Mouse (Mus musculus) right cerebral cortex, postnatal 4 days (tissue): ENCODE results near the gene Mlip.
"Not testable (repeated sequence)": the region's sequence is repeated elsewhere in the genome, so short reads cannot be mapped to it uniquely, and the experiment has no call there.

Experiments used
- DNase-seq: peaks from one replicate; pipeline ENCODE4 v3.0.0-alpha.2; 2022

The Mlip gene

DNA sequence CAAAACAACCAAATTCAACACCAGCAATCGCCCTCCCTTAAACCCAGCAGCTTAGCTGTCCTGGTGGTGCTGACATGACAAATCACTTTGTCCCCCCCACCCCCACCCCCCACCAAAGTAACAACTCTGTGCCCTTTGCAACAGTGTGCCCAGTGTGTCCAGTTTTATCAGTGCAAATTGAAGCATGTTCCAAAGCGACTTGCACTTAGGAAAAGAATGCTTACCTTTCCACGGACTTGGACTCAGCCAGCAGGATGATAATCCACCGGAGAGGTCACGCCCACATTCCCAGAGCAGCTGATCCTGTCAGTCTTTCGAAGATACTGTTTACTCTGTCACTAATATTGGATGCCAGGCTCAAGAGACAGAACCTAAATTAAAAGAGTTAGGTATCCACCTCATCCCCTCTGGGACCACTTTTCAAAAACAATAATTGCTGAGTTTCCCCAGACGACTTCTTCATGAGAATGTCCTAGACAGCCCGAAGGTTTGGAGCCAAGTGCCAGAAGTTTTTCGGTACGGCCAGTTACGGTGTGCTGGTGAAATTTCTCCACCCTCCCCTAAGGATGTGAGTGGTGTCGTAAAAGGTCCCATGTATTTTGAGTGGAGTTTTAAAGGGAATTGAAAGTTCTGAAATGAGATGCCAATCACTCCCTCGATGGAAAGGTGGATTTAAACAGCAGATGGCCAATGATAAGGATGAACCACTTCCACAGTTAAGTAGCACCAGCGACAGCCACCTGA lies at the start of gene Mlip:
Gene Mlip (minus strand): TSS at position 538 of the 744 bp plus-strand sequence.
- DNase-seq: no peak

GRCm38 (mm10) chr9:77399801-77400200 lies 47.0 kb upstream of the Mlip start:
- DNase-seq: no peak

DNA sequence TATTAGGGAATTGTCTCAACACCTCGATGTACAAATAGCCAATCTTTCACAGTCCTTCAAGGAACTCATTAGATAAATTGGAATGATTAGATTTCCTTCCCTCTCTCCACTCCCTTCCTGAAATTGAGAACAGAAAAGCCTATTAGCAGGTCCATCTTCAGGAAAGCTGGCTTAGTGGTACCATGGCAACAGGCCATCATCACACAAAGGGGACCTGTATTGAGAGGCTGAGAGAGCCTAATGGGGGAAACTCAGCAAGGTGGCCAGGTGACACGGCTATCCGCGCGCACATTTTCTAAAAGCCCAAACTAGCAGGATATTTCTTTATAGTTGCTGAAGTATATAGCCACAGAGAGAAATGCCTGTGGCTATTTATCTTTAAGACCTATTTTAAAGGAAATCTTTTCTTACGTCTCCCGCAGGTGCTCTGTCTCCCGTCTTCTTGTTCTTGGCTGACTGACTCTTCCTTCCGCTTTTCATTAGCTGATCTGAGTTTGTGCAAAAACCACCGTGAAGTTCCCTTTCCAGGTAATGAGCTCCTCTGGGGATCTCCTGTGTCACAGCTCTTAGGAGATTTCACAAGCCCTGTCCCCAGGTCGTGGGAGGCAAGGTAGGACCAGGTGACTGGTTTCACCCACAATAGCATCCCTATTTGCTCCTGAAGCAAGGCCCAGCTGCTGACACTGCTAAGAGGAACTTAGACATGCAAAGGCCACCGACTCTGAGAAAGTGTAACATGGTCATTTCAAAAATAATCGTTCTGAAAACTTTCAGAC lies 46.3 kb upstream of the Mlip start:
- no peak for DNase-seq

DNA sequence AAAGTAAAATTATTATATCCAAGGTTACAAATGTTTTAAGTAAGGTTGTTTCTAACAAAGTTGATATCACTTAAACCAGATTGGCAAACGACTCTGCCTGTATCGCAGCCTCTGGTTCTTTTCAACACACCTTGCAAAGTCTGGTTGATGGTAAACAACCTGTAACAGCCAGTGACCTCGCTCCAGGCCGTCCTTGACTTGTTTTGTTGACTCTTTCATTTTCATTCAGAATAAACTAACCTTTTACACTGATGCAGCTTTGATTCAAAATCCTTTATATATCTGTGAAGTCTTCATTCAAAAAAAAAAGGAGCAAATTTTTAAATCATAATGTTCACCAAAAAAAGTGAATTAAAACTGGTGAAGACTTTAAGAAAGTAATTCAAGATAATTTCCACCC lies 44.3 kb upstream of the Mlip start:
- DNase-seq: no peak

DNA sequence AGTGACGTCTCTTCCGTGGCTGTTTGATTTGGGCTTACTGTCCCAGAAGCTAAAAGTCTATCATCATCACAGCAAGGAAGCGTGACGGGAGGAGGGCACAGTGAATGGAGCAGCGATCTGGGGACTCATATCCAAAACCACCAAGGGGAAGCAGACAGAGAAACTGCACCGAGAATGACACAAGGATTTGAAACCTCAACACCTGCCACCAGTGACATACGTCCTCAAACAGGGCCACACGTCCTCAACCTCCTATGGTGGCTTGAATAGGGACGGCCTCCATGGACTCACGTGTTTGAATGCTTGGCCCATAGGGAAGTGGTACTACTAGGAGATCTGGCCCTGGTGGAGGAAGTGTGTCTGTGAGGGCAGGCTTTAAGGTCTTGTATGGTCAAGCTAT lies 38.5 kb upstream of the Mlip start:
- DNase-seq: no peak

DNA sequence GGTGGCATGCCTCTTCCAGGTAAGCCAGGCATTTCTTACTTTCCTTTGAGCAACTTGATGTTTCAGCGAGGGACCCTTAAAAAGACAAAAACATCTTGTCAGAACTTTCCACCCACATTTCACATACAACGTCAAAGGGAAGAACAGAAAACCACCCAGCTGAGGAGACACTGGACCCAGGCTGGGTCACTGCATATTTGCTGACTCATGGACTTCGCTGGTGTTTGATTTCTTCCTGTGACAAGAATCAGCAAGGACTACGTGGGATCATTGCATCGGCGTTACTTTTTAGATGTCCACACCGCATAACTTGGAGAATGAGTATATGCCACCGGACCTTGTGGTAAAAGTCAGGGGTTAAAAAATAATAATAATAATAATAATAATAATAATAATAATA lies 36.2 kb upstream of the Mlip start:
- DNase-seq: no peak

DNA sequence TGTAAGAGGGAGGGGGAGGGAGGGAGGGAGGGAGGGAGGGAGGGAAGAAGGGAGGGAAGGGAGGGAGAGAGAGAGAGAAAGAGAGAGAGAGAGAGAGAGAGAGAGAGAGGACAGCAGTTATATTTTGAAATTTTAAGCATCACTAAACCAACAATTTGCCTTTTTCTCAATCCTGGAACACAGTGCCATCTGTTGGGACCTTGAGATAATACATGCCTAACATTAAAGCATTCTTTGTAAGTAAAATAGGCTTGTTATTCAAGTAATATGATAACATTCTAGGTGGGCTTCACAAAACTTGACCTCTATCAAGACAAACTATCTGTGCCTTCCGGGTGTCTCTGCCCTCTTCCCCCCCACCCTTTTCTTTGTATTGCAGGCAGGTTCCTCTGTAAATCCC lies 34.0 kb upstream of the Mlip start:
- no peak for DNase-seq

DNA sequence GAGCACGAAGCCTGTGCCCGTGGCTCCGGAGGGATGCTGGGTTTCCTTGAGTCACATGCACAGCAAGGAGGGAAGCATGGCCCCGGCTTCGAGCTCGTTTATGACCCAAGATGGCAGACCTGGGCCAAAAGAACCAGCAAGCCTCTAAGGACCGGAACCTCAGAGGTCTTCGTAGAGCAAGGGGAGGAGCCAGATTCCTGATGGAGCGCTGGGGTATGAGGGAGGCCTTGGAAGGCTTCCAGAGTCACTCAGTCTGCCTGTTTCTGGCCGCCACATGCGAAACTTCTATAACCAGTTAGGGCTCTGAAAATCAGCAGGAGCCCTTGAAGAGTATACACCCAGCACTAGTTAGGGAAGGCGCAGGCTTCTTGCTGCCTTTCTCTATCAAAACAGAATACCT lies 32.8 kb upstream of the Mlip start:
- DNase-seq: no peak

DNA sequence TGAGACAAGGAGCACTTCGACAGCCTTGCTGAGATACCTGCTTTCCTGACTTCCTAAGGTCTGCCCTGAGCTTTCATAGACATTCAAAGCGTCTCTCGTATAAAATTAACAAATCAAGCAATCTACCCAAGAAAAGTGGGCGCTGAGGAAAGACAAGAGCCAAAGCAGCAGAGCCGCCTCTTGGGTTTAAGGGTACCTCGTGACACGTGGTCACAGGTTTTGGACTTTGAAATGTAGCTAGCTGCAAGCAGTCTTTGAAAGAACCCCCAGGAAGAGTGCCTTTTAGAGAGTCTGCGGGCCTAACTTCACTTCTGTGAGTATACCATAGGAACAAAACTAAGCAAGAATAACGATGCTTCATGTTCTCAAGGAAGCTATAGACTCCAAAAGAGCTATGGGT lies 31.9 kb upstream of the Mlip start:
- DNase-seq: no peak

DNA sequence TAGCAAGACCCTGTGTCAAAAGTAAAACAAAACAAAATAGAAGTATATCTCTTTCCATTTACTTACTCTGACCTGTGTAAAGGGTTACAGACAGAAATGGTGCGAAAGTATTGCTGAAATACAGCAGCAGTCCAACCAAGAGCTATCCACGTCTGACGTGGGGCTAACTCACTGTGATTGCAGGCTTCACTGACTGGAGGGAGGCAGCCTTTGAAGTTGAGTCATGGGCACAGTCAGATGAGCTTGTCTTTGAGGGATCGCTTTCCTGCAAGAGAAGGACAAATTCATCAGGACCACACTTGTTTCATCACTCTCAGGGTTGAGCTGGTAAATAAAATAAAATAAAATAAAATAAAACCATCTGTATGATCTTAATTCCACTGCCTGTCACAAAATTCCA lies 31.2 kb upstream of the Mlip start:
- DNase-seq: no peak

GRCm38 (mm10) chr9:77382514-77382913 lies 29.7 kb upstream of the Mlip start:
- no peak for DNase-seq

GRCm38 (mm10) chr9:77381565-77381964 lies 28.8 kb upstream of the Mlip start:
- peak; percentile 78 for DNase-seq

- peak; percentile 95 for DNase-seq
Measured at GRCm38 (mm10) chr9:77379625-77380024, 26.9 kb upstream of the Mlip start.

DNA sequence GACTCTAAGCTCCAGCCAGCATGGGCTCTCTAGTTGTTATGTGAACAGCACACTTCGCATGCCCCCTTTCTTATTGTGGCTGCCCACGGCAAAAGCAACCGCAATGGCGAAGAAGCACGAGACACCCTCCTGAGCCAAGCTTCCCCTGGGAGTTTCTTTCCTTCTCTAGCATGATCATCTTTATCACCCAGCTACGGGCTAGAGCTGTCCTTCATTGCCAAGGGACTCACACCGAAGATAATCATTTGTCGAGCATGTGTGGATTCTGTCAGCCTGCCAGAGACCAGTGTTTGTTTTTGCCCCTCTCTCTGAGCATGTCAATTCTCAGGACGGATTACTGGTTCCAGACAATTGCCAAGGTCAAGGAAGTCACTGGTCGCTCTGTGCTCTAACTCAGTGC lies 24.9 kb upstream of the Mlip start:
- no peak for DNase-seq

DNA sequence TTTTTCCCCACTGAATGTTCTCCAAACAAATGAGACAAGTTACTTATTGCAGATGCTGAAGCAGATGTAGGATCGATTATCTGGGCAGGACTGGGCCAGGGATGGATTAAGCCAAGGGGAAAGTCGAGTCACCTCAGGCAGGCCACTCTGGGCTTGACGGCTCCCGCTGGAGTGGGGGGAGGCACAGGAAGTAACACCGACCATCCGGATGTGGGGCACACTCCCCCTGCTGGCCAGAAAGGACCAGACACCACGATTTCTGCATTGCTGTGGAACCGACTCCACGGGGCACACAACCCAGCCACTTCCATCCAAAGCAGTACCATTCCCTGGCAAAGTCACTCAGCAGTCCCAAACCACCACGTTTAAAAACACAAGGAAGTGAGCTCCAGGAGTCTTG lies 24.3 kb upstream of the Mlip start:
- peak; percentile 53 for DNase-seq

DNA sequence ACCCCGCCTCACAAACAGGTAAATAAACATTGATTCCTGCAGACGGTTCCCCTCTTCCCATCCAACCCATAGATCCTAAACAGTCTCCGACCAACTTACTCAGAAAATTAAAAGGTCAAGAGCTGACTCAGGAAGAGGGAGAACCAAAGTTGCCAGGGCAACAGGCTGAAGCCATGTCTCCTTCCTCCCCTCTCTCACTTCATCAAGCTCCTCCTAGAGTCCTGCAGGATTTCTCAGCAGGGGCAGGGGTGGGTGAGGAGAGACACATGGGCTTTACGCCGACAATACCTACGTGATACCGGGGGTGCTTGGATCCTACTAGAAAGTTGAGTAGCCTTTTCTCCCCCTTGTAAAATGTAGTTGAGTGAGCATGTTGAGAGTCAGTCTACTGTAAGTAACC lies 23.8 kb upstream of the Mlip start:
- no peak for DNase-seq

DNA sequence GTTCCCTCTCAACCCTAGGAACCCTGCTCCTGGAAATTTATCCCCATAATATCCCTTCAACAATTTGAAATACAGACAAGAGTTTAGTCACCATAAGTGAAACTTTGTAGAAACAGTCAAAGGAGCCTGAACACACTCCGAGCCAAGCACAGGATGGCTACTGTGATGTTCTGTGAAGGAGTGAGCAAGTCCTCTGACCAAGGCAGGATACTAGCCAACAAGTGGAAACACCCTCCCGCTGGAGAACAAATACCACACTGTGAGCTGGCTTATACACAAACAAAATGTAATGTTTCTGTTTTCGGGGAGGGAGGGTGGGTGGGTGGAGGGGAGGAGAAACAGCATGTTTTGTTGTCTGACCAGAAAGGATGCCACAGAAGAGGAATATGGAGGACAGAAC lies 17.9 kb upstream of the Mlip start:
- DNase-seq: no peak

DNA sequence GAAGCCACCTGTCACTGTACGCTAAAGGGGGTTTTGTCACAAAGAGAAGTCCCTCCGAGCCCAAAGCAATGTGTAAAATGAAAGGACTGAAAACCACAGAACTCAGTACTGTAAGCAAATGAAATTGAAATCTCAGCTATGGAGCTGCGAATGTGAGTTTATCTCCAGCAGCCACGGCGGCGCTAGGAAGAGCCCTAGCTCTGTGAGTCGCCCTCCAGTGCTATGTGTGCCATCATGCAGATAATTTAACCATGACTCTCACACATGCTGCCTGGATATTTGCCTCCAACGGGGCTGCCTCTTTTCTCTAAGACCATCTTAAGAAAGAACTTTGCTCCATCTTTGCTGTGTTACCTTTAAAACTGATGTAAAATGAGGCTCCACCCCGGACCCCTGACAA lies 16.5 kb upstream of the Mlip start:
- no peak for DNase-seq

GRCm38 (mm10) chr9:77364681-77365080 lies 11.9 kb upstream of the Mlip start:
- not testable (repeated sequence) for DNase-seq

GRCm38 (mm10) chr9:77362906-77363305 lies 10.1 kb upstream of the Mlip start:
- DNase-seq: no peak

DNA sequence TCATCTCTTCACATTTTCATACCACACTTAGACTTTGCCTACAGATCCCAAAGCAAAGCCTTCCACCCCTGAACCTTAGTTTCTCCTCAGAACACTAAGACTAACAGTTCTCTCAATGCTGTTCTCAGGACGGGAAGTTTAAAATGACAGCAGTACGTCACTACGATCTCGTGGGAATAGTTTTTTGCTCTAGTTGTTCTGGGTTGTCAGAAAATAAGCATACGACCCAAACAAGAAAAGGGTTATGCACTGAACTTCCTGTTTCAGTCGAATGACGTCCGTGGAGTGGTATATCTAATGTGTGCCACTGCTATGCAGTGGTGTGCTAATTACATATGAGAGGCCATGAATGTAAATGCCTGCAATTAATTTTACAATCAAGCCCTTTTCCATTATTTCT lies 7.9 kb upstream of the Mlip start:
- DNase-seq: no peak

- no peak for DNase-seq
Measured at GRCm38 (mm10) chr9:77359278-77359973, 6.7 kb upstream of the Mlip start.

- no peak for DNase-seq
Measured at GRCm38 (mm10) chr9:77353942-77354341, 1.2 kb upstream of the Mlip start.

- DNase-seq: no peak
Measured at GRCm38 (mm10) chr9:77347704-77348103, 5.1 kb downstream of the Mlip start.
